Mouse (Mus musculus): ENCODE measurements around the gene BC055324.

GRCm38 (mm10) chr1:163995609-163995913 is 965 bp upstream of the BC055324 start:
- TF ChIP-seq CTCF (IDR thresholded peaks at IDR 0.05; ENCODE audit: borderline replicate concordance, extremely low read depth, insufficient read depth, insufficient read length) (no peak), POLR2A (IDR thresholded peaks at IDR 0.05; ENCODE audit: borderline replicate concordance, extremely low read depth, insufficient read depth, insufficient read length, poor library complexity, severe bottlenecking) (no peak)
